Mouse (Mus musculus): ENCODE data around the gene Atad3a.

Gene Atad3a

GRCm38 (mm10) chr4:155739152-155739551 lies 21.7 kb downstream of the Atad3a start:
- DNase-seq (ENCODE audit: low spot score): no peak

DNA sequence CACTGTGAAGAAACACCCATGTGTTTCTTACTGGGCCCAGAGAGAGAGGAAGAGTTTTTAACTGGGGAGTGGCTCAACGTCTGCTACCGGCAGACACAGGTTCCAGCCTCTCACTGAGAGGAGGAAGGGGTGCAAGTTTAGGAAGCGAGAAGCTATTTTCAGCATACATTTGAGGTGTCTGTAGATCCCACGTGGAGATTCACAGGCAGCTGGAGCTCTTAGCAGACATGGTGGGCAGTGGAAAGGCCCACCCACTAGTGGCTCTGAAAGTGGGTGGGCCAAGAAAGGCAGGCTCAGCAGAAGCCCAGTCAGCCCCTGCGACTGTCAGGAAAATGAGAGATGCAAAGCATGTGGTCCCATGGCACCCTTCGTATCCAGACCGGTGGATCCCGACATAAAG lies 22.6 kb downstream of the Atad3a start:
- no peak for DNase-seq (ENCODE audit: low spot score)

GRCm38 (mm10) chr4:155736421-155736820 lies 24.5 kb downstream of the Atad3a start:
- no peak for DNase-seq (ENCODE audit: low spot score)

DNA sequence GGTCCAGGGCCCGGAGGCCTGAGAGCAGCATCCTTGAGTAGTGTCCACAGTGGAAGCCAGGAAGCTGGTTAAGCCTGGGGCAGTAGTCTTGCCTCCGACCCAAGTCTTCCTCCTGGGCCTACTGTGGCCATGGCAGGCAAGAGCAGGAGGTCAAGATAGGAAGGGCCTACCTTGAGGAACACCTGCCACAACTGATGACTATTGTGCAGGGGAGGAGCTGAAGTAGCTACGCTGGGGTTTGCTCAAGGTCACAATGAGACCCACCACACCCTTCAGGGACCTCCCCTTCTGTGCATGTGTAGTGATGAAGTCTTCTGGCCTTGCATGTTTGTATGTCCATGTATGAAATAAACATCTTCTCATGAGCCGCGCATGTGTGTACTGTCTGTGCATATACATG lies 25.1 kb downstream of the Atad3a start:
- no peak for DNase-seq (ENCODE audit: low spot score)

DNA sequence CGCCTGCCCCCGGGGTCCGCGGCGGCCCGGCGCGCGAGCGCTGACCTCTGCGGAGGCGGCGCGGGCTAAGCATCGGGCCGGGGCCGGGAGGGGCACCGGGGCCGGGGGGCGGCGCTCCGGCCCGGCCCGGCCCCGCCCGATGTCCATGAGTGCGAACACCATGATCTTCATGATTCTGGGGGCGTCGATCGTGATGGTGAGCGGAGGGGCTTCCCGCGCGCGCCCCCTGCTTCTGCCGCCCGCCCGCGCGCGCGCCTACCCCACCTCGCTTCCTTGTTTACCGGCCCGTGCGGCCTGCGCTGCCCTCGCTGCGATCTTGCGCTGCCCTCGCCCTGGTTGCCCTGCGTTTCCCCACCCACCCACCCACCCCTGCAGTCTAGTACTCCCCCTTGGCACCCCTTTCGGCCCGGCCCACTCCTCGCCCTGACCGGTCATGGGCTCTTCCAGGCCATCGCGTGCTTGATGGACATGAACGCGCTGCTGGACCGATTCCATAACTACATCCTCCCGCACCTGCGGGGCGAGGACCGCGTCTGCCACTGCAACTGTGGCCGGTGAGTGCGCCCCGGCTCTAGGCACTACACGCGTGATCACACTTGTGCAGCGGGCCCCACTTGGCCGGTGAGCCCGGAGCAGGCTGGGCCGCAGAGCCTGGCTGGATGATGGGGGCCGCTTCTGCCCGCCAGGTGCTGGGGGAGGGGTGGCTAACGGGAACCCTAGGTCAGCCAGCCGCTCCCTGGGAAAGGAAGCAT lies 25.8 kb downstream of the Atad3a start:
- DNase-seq (ENCODE audit: low spot score): no peak

DNA sequence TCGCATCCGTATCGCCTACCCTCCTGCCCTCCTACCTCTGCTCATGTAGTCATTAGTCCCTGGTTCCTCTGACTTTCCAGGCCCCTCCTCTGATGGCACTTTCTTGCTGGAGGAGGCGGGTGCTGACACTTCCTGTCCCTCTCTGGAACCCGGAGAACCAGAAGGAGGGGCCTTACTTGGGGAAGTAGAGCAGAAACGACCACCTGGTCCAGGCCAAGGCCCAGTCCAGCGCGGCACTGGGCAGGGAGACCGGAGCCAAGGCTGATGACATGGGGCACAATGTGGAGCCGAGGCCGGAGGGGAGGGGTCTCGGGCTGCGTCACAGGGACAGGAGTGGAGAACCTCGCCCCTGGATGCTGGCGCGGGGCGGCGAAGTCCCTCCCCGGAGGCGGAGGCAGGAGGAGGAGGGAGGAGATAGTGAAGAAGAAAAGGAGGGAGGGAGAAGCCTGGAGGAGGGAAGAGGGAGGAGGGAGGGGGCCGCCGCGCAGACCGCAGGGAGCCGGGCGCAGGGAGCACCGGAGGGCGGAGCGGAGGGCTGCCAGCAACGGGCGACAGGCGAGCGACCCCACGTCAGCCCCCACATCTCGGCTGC lies 26.4 kb downstream of the Atad3a start, which contains the start of gene Tmem240:
Tmem240 (plus strand) TSS at position 451 of the 592 bp plus-strand sequence.
- DNase-seq (ENCODE audit: low spot score): peak; percentile 68

DNA sequence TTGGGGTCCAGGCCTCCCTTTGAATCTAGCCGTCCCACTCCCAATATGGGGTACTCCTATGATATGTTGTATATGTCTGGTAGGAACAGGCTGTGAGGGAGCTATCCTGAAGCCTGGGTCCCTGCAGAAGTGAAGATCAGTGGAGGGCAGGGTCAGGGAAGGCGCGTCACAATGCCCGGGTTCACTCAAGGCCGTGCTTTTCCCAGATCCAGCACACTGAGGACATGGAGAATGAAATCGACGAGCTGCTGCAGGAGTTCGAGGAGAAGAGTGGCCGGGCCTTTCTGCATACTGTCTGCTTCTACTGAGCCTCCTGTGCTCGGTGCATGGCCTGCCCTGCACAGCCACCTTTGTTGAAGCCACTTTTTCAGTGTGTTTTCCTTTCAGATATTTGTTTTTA lies 27.6 kb downstream of the Atad3a start:
- no peak for DNase-seq (ENCODE audit: low spot score)

DNA sequence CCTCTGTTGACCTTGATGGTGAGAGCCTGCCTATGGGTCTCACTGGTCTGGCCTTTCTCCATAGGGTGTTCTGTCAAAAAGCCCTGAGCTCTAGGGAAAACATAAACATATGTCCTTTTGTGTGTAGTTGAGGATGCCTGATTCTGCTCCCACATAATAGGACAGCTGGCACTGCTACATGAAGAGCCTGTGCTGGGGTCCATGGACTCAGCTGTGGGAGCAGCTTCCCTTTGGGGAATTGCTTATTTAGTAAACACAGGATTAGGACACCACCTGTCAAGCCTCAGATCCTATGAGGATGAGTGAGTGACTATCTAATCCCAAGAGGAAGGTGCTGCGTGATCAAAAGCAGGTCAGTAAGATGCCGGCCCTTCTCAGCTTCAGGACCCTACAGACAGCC lies 32.9 kb downstream of the Atad3a start:
- DNase-seq (ENCODE audit: low spot score): no peak

DNA sequence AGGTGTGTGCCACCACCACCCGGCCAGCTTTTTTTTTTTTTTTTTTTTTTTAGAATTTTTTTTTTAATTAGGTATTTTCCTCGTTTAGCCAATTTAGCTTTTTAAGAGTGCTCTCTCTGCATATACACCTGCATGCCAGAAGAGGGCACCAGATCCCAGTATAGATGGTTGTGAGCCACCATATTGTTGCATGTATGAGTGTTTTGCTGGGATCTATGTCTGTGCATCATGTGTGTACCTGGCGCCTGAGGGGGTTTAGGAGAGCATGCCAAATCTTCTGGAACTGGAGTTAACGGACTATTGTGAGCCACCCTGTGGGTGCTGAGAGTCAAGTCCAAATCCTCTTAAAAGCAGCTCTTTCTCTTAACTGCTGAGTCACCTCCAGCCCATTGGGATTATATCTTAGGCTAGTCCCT lies 39.2 kb downstream of the Atad3a start:
- DNase-seq (ENCODE audit: low spot score): no peak

DNA sequence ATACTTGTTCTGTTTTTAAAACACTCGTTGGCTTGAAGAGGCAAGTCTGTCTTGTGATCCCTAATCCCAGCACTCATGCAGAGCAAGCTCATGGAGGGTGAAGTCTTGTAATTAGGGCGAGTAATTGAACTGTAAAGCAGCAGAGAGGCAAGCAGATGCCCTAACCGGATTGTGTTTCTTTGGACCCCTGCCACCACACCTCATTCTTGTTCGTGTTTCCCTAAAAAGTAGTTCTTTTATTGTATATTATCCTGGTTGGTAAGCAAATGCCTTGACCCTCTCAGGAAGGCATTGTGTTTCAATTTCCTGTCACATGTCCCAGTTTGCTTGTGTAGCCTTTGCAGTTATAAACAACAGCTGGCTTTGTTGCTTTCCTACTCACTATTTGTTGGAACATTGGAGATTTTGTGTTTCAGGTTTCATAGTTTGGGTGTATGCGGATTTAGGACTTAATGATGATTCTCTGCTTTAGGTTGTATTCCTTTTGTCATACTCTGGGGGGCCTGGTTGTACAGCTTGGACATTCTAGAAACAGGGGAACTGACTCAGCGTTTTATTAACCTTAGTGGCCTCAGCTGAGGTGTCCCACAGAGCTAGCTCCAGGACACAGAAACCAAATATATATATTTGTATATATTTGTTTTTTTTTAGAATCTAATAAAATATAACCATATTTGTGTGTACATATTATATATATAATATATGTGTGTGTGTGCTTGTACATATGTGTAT lies 50.2 kb downstream of the Atad3a start:
- DNase-seq (ENCODE audit: low spot score): no peak

DNA sequence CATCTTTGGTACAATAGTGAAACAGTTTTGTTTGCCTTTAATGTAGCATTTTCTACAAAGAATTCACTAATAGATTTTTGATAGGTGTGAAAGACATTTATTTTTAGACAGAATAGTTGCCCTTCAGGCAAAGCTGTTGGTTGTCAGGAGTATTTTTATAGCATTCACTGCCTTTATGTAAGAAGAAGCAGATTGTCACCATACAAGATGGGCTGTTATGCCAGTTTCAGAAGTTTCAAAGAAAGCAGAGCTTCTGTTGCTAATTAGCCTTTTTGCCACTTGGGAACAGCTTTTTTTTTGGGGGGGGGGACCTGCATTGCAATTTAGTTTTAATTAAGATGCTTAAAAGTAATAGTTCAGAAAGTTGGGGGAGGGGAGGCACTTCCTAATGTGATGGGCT lies 51.9 kb downstream of the Atad3a start:
- DNase-seq (ENCODE audit: low spot score): no peak

DNA sequence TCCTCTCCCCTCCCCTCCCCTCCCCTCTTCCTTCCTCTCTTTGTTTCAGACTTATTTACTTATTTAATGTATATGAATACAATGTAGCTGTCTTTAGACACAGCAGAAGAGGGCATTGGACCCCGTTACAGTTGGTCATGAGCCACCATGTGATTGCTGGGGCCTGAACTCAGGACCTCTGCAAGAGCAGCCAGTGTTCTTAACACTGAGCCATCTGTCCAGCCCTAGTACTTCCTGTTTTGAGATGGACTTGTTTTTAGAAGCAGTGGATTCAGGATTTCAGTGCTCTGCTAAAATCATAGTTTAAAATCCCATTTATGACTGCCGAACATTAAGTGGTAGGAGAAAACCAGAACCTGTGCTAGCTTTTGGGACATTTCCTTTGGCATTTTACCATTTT lies 52.3 kb downstream of the Atad3a start:
- no peak for DNase-seq (ENCODE audit: low spot score)

GRCm38 (mm10) chr4:155705592-155705929 lies 55.3 kb downstream of the Atad3a start:
- no peak for DNase-seq (ENCODE audit: low spot score)

DNA sequence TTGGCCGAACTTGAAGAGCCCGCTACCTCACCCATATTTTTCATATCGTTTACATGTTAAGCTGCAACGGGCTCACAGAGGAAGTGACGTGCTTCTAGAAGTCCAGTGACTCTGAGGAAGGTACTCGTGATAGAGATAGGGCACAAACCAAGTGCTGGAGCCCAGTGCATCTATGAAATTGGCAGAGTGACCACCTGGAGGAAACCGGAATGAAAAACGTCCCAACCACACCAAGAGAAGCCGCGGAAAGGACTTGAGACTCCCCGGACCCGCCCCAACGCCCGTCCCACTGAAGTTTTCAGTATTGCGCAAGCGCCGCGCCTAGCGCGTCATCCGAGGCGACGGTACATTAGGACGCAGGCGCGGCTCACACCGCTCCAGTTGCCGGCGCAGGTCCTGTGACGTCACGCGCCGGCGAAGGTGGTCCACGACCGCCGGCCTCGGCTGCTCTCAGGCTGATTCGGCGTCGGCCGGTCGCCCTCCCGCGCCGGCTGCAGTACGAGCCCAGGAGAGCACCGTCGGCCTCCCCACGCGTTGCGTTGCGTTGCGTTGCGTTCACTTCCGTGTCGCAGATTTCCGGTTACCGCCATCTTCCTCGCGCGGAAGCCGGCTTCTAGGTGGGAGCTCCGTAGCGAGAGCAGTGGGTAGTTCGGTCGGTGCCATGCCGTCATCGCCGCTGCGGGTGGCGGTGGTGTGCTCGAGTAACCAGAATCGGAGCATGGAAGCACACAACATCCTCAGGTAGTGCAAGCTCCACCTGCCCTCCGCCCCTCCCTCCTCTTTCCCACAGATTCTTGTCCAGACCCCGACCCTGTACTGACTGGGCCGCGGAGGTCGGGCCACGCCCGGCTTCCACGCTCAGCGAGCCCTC lies 55.9 kb downstream of the Atad3a start, which contains the start of gene Ssu72:
Ssu72 (plus strand) TSS at position 80 of the 871 bp plus-strand sequence.
- peak; percentile 89 for DNase-seq (ENCODE audit: low spot score)

GRCm38 (mm10) chr4:155703425-155703929 lies 57.4 kb downstream of the Atad3a start:
- DNase-seq (ENCODE audit: low spot score): no peak

DNA sequence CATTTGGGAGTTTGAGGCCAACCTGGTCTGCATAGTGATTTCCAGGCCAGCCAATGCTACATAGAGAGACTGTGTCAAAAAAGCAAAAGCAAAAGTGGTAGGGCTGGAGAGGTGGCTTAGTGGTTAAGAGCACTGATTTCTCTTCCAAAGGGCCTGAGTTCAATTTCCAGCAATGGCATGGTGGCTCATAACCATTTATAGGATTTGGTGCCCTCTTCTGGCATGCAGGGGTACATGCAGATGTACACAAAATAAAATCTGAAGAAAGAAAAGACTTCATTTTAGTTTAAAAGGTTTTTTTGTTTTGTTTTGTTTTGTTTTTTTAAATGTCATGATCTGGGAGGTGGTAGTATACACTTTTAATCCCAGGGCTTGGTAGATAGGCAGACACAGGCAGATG lies 60.5 kb downstream of the Atad3a start:
- no peak for DNase-seq (ENCODE audit: low spot score)

- DNase-seq (ENCODE audit: low spot score): no peak
Observed at GRCm38 (mm10) chr4:155696261-155697255, 64.3 kb downstream of the Atad3a start.

- DNase-seq (ENCODE audit: low spot score): no peak
Observed at GRCm38 (mm10) chr4:155695531-155696062, 65.3 kb downstream of the Atad3a start.

- DNase-seq (ENCODE audit: low spot score): no peak
Observed at GRCm38 (mm10) chr4:155694482-155695401, 66.2 kb downstream of the Atad3a start.

Measured in layer of hippocampus, adult 9-10 months (tissue).